Mouse (Mus musculus): Measurements from ENCODE around the gene Rasal2. TPM values are rescaled to one million over a fixed set of nuclear protein-coding genes. Genes with fewer than 3 reads are reported as not detected.

Rasal2 gene
- polyA plus RNA-seq, 1 experiment from 2014 or later: 9.1 TPM

- ATAC-seq (ENCODE audit: insufficient read depth, low FRiP score, low read depth): no peak
- H3K4me3 ChIP-seq (replicated peaks): no peak overlapping the region
- H3K27me3 ChIP-seq (replicated peaks): no peaks in the 10 kb centered on the region
- H3K36me3 ChIP-seq: no peaks in the 10 kb centered on the region
- 0 out of 2 replicates have a peak, but pooled peaks cover 5% of the 10 kb centered on the region for H3K4me1 ChIP-seq
- H3K9me3 ChIP-seq: no peaks in the 10 kb centered on the region
- H3K9ac ChIP-seq: no peak overlapping the region
- no peak overlapping the region for H3K4me2 ChIP-seq
- WGBS: 37% methylated on average over 7 of the region's 7 CpGs
- no peak overlapping the region for H3K27ac ChIP-seq
These were observed 35.9 kb upstream of the Rasal2 start for GRCm38 (mm10) chr1:157448164-157448804.

GRCm38 (mm10) chr1:157447142-157447541 lies 34.7 kb upstream of the Rasal2 start:
- Histone ChIP-seq H3K27ac (no peak overlapping the region), H3K36me3 (no peaks in the 10 kb centered on the region), H3K27me3 (replicated peaks) (no peaks in the 10 kb centered on the region), H3K4me2 (no peak overlapping the region), H3K4me1 (0 out of 2 replicates have a peak, but pooled peaks cover 5% of the 10 kb centered on the region), H3K9me3 (no peaks in the 10 kb centered on the region), H3K9ac (no peak overlapping the region), H3K4me3 (replicated peaks) (no peak overlapping the region)
- WGBS: 65% methylated on average over 4 of the region's 4 CpGs
- no peak for ATAC-seq (ENCODE audit: insufficient read depth, low FRiP score, low read depth)

- Histone ChIP-seq H3K27ac (no peak overlapping the region), H3K4me3 (replicated peaks) (no peak overlapping the region), H3K27me3 (replicated peaks) (no peaks in the 10 kb centered on the region), H3K36me3 (no peaks in the 10 kb centered on the region), H3K4me1 (0 out of 2 replicates have a peak, but pooled peaks cover 5% of the 10 kb centered on the region), H3K9ac (no peak overlapping the region), H3K4me2 (no peak overlapping the region), H3K9me3 (no peaks in the 10 kb centered on the region)
- 63% methylated on average over 7 of the region's 7 CpGs for WGBS
- ATAC-seq (ENCODE audit: insufficient read depth, low FRiP score, low read depth): no peak
These were observed 33.9 kb upstream of the Rasal2 start for GRCm38 (mm10) chr1:157446325-157446724.

- ATAC-seq (ENCODE audit: insufficient read depth, low FRiP score, low read depth): no peak
- Histone ChIP-seq H3K27me3 (replicated peaks) (no peaks in the 10 kb centered on the region), H3K9ac (no peak overlapping the region), H3K9me3 (no peaks in the 10 kb centered on the region), H3K4me1 (0 out of 2 replicates have a peak, but pooled peaks cover 5% of the 10 kb centered on the region), H3K4me2 (no peak overlapping the region), H3K36me3 (no peaks in the 10 kb centered on the region), H3K27ac (no peak overlapping the region), H3K4me3 (replicated peaks) (no peak overlapping the region)
- 91% methylated on average over 6 of the region's 6 CpGs for WGBS
These were observed 33.1 kb upstream of the Rasal2 start for GRCm38 (mm10) chr1:157445398-157445910.

GRCm38 (mm10) chr1:157444632-157445300 lies 32.4 kb upstream of the Rasal2 start:
- no peaks in the 10 kb centered on the region for H3K36me3 ChIP-seq
- H3K27ac ChIP-seq: no peak overlapping the region
- no peak overlapping the region for H3K4me2 ChIP-seq
- WGBS: 67% methylated on average over 13 of the region's 13 CpGs
- H3K27me3 ChIP-seq (replicated peaks): no peaks in the 10 kb centered on the region
- H3K4me1 ChIP-seq: 0 out of 2 replicates have a peak, but pooled peaks cover 1% of the 10 kb centered on the region
- no peak for ATAC-seq (ENCODE audit: insufficient read depth, low FRiP score, low read depth)
- no peaks in the 10 kb centered on the region for H3K9me3 ChIP-seq
- no peak overlapping the region for H3K9ac ChIP-seq
- no peak overlapping the region for H3K4me3 ChIP-seq (replicated peaks)

GRCm38 (mm10) chr1:157443723-157444561 lies 31.5 kb upstream of the Rasal2 start:
- Histone ChIP-seq H3K4me2 (peak overlapping the region; percentile 20; the same call in 1 of the 2 replicates), H3K9me3 (no peaks in the 10 kb centered on the region), H3K36me3 (no peaks in the 10 kb centered on the region), H3K4me3 (replicated peaks) (no peak overlapping the region), H3K27me3 (replicated peaks) (no peaks in the 10 kb centered on the region), H3K9ac (no peak overlapping the region), H3K27ac (peak overlapping the region; percentile 50; the same call in 1 of the 2 replicates), H3K4me1 (no peaks in the 10 kb centered on the region)
- 40% methylated on average over 19 of the region's 19 CpGs for WGBS
- no peak for ATAC-seq (ENCODE audit: insufficient read depth, low FRiP score, low read depth)

GRCm38 (mm10) chr1:157443026-157443722 lies 30.8 kb upstream of the Rasal2 start:
- no peak for ATAC-seq (ENCODE audit: insufficient read depth, low FRiP score, low read depth)
- H3K4me2 ChIP-seq: peak overlapping the region; percentile 20; the same call in 1 of the 2 replicates
- H3K9ac ChIP-seq: no peak overlapping the region
- H3K27me3 ChIP-seq (replicated peaks): no peaks in the 10 kb centered on the region
- no peaks in the 10 kb centered on the region for H3K4me1 ChIP-seq
- no peaks in the 10 kb centered on the region for H3K36me3 ChIP-seq
- H3K9me3 ChIP-seq: no peaks in the 10 kb centered on the region
- H3K4me3 ChIP-seq (replicated peaks): no peak overlapping the region
- WGBS: 35% methylated on average over 14 of the region's 14 CpGs
- peak overlapping the region; percentile 50; the same call in 1 of the 2 replicates for H3K27ac ChIP-seq

- no peaks in the 10 kb centered on the region for H3K4me1 ChIP-seq
- H3K27ac ChIP-seq: no peak overlapping the region
- H3K36me3 ChIP-seq: no peaks in the 10 kb centered on the region
- 15% methylated on average over 14 of the region's 14 CpGs for WGBS
- H3K4me2 ChIP-seq: no peak overlapping the region
- no peak overlapping the region for H3K9ac ChIP-seq
- H3K9me3 ChIP-seq: no peaks in the 10 kb centered on the region
- no peak for ATAC-seq (ENCODE audit: insufficient read depth, low FRiP score, low read depth)
- no peaks in the 10 kb centered on the region for H3K27me3 ChIP-seq (replicated peaks)
- no peak overlapping the region for H3K4me3 ChIP-seq (replicated peaks)
These were observed 27.7 kb upstream of the Rasal2 start for GRCm38 (mm10) chr1:157439973-157440641.

GRCm38 (mm10) chr1:157439101-157439500 lies 26.7 kb upstream of the Rasal2 start:
- no peaks in the 10 kb centered on the region for H3K4me1 ChIP-seq
- WGBS: 86% methylated on average over 4 of the region's 4 CpGs
- H3K4me2 ChIP-seq: no peak overlapping the region
- H3K27ac ChIP-seq: no peak overlapping the region
- H3K36me3 ChIP-seq: no peaks in the 10 kb centered on the region
- no peak overlapping the region for H3K4me3 ChIP-seq (replicated peaks)
- no peak for ATAC-seq (ENCODE audit: insufficient read depth, low FRiP score, low read depth)
- no peaks in the 10 kb centered on the region for H3K9me3 ChIP-seq
- no peaks in the 10 kb centered on the region for H3K27me3 ChIP-seq (replicated peaks)
- no peak overlapping the region for H3K9ac ChIP-seq

GRCm38 (mm10) chr1:157438290-157438689 lies 25.9 kb upstream of the Rasal2 start:
- Histone ChIP-seq H3K27ac (no peak overlapping the region), H3K4me3 (replicated peaks) (no peak overlapping the region), H3K27me3 (replicated peaks) (no peaks in the 10 kb centered on the region), H3K4me1 (no peaks in the 10 kb centered on the region), H3K4me2 (no peak overlapping the region), H3K9me3 (no peaks in the 10 kb centered on the region), H3K36me3 (no peaks in the 10 kb centered on the region), H3K9ac (no peak overlapping the region)
- ATAC-seq (ENCODE audit: insufficient read depth, low FRiP score, low read depth): no peak
- 84% methylated on average over 2 of the region's 2 CpGs for WGBS

- Histone ChIP-seq H3K27me3 (replicated peaks) (no peaks in the 10 kb centered on the region), H3K4me1 (no peaks in the 10 kb centered on the region), H3K9me3 (no peaks in the 10 kb centered on the region), H3K27ac (no peak overlapping the region), H3K9ac (no peak overlapping the region), H3K36me3 (no peaks in the 10 kb centered on the region), H3K4me2 (no peak overlapping the region), H3K4me3 (replicated peaks) (no peak overlapping the region)
- ATAC-seq (ENCODE audit: insufficient read depth, low FRiP score, low read depth): no peak
- WGBS: 77% methylated on average over 6 of the region's 6 CpGs
These were observed 23.5 kb upstream of the Rasal2 start for GRCm38 (mm10) chr1:157435926-157436325.

Data from stomach, embryonic 15.5 days (tissue).